Mouse (Mus musculus) retina, adult 2 months (tissue): ENCODE data around the gene Snd1.

Experiments
- DNase-seq: peaks from one replicate; pipeline ENCODE4 v3.0.0-alpha.2; 2012; ENCODE audit warnings: low read depth, low spot score

The Snd1 gene

GRCm38 (mm10) chr6:28799818-28800217 lies 324.9 kb downstream of the Snd1 start:
- no peak for DNase-seq

DNA sequence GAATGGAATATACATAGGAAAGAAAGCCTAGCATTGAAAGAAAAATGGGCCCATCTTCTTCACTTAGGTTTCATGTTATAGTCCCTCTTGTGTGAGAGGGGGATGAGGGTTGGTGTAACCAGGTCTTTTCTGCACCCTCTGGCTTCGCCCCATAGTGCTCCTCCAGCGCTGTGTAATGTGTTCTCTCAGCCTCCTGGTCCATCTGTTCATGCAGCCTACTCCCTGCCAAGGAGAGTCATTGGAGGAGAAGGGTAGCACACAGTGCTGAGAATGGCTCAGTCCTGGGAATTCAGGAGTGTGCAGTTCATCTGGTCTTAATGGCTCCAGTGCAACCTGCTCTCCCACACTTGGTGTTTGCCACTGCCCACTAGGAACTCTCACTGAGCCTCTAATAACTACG lies 326.0 kb downstream of the Snd1 start:
- DNase-seq, result no peak

- DNase-seq, result no peak
These were observed 328.8 kb downstream of the Snd1 start for GRCm38 (mm10) chr6:28803678-28804279.

- DNase-seq, result no peak
These were observed 329.8 kb downstream of the Snd1 start for GRCm38 (mm10) chr6:28804751-28805150.

DNA sequence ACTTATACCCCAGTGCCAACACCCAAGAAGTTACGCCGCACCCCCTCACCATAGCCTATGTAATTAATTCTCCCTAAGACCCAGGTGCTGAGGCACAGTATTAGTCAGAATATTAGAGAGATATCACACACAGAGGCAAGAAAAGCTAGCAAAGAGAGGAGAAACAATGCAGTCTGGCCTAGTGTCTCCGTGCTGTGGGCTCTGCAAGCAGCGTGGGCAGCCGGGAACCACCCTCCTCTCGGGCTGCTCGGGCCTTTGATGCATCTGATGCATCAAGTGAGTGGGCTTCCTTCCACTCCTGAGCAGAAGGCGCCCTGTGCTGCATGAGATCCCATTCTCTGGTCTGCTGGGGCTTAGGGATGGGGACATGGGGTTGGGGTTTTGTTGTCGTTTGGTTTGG lies 338.1 kb downstream of the Snd1 start:
- DNase-seq, result no peak

DNA sequence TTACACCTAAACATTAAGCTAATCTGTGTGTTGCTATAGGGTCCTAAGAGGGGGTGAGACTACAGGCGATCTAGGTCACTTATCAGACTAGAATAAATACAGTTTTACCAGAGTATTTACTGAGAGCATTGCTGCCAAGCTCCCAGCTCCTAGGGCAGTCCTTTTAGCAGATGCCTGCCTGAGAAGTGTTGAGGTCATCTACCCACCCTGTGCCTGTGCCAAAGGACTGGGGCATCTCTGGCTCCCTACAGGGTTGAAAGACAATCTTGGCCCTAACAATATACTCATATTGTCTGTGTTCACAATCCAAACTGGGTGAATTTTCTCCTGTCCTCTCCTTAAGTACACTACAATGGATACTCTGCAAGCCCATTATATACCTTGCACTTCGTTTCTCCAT lies 340.0 kb downstream of the Snd1 start:
- no peak for DNase-seq

DNA sequence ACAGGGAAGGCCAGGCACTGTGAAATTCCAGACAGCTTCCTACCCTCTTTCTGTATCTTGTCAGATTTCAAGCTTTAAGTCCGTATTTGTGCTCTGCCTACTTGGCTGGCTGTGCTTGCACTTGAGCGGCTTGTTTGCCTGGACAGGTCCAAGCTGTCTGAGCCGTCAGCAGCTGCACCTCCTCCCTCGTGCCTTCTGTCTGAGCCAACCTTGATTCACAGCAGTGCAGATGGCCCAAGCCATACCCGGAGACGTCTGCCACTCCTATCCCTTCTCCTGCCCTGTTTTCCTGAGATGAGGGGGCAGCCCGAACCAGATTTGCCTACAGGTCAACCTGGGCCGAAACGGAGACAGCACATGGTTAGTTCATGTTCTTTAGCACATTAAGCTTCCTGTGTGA lies 342.1 kb downstream of the Snd1 start:
- no peak for DNase-seq

DNA sequence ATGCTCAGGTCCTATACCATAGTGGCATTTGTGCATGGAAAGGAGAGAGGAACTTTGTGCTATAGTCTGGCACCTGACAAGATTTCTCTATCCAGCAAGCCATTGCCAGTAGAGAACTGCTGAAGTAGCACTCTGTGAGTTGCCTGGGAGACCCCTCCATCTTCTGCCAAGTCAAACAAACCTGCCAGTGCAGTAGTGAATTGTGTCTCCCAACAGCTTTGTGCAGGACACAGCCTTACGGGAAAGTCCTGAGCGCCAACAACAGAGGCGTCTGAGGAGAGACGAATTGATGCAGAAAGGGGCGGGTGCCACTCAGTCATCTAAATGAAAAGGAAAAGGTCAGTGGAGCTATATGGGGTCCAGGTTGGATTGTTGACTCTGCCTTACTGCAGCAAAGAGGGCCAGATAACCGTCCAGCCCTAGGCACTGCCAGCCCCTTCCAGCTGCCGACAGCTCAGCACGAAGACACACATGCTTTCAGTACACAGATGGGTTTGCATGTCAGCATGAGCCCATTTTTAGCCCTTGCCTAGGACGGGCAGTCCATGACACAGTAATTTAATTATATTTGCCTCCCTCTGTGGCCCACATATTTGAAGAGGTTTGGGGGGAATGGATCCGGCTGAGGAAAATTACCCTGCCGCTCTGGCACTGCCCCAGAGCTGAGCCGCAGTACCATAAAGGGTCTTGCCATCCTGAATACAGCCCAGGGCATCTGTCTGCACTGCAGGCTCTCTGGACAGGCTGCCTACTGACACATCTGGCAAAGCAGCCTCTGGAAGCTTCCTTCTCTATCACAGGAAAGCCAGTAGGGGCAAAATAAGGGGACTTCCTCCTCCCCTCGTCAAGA lies 344.8 kb downstream of the Snd1 start:
- DNase-seq, result no peak

DNA sequence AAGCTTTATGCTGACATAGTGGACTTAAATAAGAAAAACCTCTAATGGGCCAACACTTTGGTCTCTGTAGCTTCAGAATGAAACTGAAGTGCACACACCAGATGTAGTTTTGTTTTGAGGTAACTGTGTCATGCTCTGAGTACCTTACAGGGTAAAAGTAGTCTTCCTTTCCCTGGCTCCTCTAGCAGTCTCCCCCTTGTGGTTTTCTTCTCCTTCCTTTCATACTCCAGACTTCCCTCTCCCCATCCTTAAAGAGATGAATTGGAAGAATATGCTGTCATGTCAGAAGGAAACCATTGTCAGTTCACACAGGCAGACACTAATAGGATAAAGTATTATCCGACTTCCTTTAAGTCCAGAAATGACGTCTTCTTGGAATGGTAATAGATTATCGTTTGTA lies 347.4 kb downstream of the Snd1 start:
- DNase-seq, result no peak

DNA sequence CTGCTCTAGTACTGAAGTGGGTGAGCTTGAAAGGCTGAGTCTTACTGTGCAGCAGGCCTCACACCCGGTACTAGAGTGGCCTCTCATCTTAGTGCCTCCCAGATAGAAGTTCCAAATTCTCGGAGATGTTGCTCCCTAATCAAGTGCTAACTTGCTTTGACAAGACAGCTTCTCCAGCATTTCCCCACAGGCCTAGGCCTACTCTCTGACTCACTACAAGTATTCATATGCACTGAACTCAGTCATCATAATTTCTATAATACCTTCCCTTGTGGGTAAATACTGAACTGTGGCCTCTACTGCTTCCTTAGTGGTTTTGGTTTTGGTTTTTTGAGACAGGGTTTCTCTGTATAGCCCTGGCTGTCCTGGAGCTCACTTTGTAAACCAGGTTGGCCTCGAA lies 348.4 kb downstream of the Snd1 start:
- no peak for DNase-seq

DNA sequence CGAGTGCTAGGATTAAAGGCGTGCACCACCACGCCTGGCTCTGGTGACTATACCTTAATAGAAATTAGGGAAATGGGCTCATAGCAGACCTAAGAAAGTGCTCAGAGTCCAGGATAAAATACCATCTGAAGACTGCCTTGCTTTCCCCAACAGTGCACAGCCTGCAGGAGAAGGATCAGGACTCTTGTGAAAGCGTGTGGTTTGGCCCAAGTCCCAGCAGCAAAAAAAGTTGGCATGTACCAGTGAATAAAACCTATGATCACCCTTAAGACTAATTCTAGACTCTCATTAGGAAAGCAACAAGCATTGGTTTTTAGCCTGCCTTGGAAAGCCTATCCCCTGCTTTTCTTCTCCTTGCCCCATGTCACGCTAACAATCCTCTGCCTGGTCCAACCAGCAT lies 348.9 kb downstream of the Snd1 start:
- no peak for DNase-seq

DNA sequence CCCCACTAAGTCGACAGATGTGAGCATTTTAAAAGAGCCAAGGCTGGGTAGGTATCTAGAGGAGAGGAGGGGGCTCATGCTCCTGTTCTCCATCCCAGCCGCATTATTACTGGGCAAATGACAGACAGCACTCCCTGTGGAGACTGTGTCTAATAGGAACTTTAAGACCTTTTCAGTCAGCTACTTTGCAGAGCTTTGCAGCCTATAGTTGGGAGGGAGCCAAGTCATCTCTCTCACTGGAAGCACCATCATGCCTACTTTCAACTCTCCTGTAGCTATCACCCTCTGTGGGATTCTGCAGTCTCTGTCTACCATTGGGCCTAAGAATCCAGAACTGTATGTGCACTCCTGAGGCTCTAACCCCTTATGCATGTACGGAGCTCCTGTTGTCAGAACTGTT lies 351.0 kb downstream of the Snd1 start:
- no peak for DNase-seq

GRCm38 (mm10) chr6:28826689-28827389 lies 351.9 kb downstream of the Snd1 start:
- DNase-seq, result no peak

- DNase-seq, result no peak
These were observed 352.6 kb downstream of the Snd1 start for GRCm38 (mm10) chr6:28827565-28827964.

- DNase-seq, result no peak
These were observed 353.7 kb downstream of the Snd1 start for GRCm38 (mm10) chr6:28828593-28828992.

DNA sequence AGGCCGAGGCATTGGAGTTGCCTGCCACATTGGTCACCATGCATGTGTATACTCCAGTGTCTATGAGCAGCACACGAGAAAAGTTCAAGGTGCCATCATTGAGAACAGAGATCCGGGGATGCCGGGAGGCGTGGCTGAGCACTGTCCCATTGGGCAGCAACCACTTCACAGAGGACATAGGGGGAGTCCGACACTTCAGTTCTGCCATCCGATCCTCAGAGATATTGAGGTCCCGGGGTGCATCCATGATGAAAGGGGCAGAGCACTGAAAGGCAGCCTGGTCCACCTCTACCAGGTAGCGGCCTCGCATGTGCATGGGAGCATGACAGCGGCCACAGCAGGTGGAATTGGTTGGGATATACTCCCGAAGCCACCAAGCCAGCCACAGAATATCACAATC lies 355.4 kb downstream of the Snd1 start:
- no peak for DNase-seq

GRCm38 (mm10) chr6:28831011-28831853 lies 356.3 kb downstream of the Snd1 start, which contains the start of gene Lrrc4:
Gene Lrrc4 (minus strand): TSS chr6:28831747.
- DNase-seq, result no peak

DNA sequence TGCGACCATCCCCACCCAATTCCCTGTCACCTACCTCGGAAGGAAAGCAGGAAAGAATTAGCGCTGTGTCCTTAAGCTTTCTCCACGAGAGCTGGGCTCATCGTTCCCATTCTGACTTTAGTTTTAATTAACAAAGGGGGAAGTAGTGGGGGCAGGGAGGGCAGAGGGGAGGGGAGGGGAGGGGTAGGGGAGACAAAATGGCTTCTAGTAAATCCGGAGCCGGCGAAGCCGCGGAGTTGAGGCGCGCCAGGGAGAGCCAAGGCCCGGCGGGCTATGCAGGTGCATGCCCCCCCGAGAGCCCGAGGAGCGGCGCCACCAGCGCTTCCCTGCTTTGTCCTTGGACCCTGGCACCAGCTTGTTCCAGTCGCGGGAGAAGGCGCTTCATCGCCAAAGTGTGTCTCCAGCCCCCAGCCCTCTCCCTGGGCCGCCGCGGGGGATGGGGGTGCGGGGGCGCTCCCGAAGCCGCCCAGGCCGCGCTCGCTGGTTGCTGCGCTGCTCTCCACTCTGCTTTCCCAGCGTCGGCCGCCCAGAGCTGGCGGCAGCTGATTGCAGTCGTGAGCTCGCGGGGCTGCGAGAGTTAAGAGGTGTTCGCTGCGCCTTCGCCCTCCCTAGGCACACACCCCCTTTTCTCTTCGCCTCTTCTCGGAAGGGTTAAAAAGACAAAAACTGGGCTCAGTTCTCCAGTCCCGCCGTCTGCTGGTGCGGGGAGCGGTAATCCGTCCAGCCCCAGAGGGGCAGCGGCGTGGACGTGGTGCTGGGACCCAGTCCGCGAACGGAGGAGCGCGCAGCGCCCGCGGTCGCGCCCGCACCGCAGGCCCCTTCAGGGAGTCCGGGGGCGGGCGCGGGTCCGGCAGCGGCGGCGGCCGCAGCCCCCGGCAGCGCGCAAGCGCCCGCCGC lies 357.2 kb downstream of the Snd1 start:
- no peak for DNase-seq

GRCm38 (mm10) chr6:28832751-28833291 lies 357.9 kb downstream of the Snd1 start:
- DNase-seq, result no peak

GRCm38 (mm10) chr6:28833380-28833822 lies 358.5 kb downstream of the Snd1 start:
- DNase-seq, result no peak
